Mouse (Mus musculus) embryonic fibroblast, embryonic 13.5 days (primary cell): Measurements from ENCODE around the gene Ldhd.

Source experiments
- CTCF ChIP-seq: IDR thresholded peaks from 2 replicates; pipeline ENCODE4 v1.5.1; 2011; ENCODE audit warnings: mild to moderate bottlenecking, control low read depth, low read length, moderate library complexity, borderline replicate concordance; ENCODE audit not compliant: insufficient read depth
- POLR2A ChIP-seq: IDR thresholded peaks from 2 replicates; pipeline ENCODE4 v1.6.1; 2011; ENCODE audit warnings: low read depth, mild to moderate bottlenecking, control low read depth, low read length, moderate library complexity

- TF ChIP-seq POLR2A (no peak), CTCF (peak; percentile 40; the same call in 1 of the 2 replicates)
These were observed 47.9 kb upstream of the Ldhd start for GRCm38 (mm10) chr8:111678111-111678510.
